Mouse (Mus musculus) pancreas, adult 10 weeks (tissue): ENCODE results near the gene Pcx. TPM values are rescaled to one million over a fixed set of nuclear protein-coding genes. Genes with fewer than 3 reads are reported as not detected.

Experiments used
- polyA plus RNA-seq: library from polyadenylated mRNA; stranded (reverse); fragments of 350-450 nt; fragmentation: Illumina TruSeq; extraction: RNeasy Lipid Tissue Mini Kit (QIAGEN cat#74804); gene quantifications from one replicate; pipeline ENCODE4 v1.2.3, GENCODE M21; 2015; ENCODE audit warnings: low read depth, low replicate concordance; ENCODE audit not compliant: insufficient read depth

Gene Pcx
- polyA plus RNA-seq = 13.1 TPM

DNA sequence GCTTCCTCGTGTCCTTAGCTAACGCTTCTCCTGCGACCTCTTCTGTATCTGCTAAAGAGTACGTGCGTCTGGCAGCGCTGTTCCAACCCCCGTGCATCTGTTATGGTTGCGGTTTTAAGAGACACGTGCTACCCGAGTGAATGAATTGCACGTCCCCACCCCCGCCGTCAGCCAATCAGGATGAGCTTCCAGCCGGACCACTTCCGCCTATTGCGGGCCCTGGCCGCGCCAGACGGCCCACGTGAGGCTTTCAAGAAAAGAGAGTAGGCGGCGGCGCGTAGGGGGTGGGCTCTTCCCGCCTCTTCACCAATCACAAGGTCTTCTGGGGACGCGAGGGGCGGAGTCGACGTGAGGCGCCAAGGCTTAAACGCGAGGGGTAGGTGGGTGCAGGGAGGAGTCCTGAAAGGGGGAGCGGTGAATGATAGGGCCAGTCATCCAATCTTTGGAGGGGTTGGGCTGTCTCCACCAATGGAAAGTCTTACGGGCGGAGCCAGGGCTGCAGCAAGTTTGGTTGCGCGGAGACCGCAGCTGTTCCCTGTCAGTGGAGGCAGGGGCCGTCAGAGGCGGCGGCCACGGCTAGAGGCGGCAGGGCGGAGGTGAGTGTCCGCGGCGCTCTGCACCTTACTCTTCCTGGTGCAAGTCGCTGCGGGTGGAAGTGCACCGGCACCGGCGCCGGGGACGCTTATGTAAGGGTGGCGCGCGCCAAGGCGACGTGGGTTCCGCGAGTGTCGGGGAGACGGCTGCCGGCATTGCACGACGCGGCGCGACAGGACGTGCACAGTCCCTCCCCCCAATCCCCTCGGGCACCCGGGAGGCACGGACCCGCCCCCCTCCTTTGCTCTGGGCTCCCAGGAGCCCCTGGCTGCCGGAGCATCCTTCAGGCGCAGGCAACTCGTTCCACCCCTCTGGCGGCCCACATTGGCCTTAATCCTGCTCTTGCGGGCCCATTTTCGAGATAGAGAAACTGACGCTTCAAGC lies at the start of gene Pcx:
Gene Pcx (plus strand): TSS at position 487 of the 978 bp plus-strand sequence.

DNA sequence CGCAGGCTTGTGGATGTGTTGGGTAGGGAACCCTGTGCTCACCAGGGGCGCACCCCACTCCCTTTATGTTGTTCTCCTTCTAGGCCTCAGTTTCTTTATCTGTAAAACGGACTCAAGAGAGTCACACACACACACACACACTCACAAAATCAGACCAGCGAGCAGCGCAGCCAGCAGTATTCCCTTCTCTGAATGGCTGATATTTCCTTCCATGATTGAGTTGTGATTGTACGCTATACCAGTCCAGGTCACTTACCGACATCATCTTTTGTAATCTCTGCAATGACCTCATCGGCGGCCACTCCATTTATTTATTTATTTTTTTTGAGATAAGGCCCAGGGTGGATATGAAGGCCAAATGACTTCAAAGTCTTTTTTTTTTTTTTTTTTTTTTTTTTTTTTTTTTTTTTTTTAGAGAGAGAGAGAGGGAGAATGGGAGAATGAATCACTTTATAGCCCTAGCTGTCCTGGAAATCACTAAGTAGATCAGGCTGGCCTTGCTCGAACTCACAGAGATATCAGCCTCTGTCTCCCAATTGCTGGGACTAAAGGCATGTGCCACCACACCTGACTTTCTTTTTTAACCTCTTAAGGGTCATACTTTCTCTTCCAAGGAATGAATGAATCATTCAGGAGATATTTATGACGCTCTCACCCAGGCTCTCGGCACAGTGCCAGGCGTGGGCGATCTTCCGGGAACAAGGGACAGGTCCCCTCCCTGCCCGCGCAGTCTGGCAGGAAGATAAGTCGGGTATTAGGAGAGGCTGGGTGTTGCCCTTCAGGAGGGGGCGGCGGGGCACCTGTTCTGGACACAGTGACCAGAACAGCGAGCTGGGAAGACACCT lies 32.7 kb upstream of the Pcx start, which contains the start of gene Syt12:
Gene Syt12 (minus strand): TSS at position 103 of the 845 bp plus-strand sequence.

DNA sequence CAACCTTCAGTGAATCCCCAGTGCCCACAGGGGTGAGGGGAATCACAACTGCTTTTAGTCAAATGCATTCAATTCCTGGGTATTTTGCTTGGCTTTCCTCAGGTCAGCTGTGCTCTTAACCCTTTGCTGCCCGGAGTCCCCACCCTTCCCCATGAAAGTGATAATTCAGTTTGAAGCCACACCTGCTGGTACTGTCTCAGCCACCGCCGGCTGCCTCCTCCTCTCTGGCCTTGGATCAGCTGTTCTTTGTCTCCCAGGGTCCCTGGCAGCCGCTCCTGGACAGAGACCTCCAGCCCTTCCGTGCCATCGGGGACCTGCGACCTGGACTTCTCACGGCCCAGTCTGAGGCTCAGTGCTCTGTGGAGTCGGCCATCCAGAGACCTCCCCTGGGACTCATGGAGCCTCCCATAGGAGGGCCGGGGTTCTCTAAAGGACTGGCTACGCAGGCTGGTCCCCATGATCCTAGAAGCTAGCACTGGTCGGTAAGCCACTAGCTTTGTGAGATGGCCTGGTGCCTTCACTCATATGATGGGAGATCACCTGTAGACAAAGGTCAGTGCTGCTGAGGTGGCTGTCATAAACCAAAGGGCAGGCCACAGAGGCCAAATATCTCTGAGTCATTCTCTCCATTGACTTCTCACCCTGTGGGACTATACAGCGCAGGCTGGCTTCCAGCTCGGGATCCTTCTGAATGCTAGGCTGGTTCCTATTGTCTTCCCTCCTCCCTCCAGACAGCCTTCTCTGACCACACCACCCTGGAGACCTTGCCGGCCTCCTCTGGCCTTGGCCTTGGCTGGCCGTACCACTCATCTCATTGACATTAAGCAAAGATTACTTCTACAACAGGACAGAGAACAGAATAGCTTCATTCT lies 12.0 kb upstream of the Pcx start, which contains the start of gene 2010003K11Rik:
Gene 2010003K11Rik (minus strand): TSS at position 522 of the 872 bp plus-strand sequence.

DNA sequence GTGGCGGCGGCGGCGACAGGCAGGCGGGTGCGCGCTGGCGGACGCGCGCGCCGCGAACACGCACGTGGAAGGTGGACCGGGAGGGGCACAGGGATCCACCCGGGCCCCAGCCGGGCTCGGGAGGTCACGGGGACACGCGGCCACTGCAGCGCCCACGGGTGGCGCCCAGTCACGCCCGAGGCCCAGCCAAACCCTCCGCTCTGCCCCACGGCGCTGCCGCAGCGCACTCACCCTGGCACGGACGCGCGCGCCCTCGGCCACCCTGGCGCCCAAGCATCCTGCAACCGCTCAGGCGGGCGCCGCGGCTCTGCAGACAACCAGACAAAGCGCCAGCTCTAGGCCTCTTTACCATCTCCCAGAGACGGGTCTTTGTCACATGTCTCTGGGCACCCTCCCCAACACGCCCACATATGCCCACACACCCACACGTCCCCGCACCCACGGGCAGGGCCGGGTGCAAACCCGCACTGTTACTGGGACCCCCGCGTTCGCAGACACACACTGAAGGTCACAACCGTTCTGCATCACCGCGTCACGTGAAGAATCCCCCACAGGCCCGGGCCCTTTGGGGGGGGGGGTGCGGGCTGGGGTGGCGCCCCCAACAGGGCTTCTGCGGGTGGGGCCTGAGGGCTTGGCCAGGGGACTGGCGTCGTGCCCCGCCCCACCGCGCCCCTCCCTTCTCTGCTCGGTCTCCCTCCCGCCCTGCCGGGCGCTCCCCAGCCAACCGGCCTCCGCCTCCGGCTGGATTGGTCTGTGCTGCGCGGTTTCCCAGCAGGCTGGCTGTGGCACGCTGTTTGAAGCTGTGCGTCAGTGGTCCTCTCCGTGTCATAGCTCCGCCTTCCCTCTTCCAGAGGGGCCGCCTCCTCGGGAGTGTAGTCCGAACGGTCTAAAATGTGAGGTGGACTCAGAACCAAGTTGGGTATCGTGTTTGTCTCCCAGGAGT lies 105.2 kb downstream of the Pcx start, which contains the start of gene Lrfn4:
Gene Lrfn4 (minus strand): TSS at position 517 of the 943 bp plus-strand sequence.

DNA sequence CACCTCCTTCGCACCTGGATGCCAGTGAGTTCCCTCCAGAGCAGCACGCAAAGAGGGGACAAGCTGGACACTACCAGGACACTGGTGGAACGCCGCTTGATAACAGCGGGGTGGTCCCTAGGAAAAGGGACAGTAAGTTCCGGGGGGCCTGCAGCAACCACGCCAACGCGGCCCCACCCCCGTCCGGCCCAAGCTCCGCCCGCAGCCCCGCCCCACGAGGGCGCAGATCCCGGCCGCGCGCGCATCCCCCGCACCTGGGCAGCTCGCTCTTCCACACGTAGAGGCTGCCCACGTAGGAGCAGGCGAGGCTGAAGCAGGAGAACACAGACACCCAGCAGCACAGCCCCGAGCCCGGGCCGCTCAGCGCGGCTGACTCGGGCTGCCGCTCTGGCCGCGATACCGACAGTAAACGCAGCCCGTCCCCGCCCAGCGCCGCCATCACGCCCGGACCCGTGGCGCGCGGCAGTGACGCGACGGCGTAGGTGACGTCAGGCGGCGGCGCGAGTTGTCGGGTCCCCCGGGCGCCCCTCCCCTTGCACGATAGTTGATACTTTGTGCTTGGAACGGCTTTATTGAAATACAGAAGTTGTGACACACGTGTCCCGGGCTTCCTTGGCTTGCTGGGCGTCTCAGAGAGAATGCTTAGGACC lies 115.0 kb downstream of the Pcx start, which contains the start of gene Rce1:
Gene Rce1 (minus strand): TSS at position 463 of the 650 bp plus-strand sequence.

Other genes with a start within 250 kb of the Pcx start
- gene Ssh3, start 241.3 kb upstream of the Pcx start, polyA plus RNA-seq = 23.7 TPM
- gene Ankrd13d, start 227.3 kb upstream of the Pcx start, polyA plus RNA-seq = 1.0 TPM
- gene Grk2, start 204.2 kb upstream of the Pcx start, polyA plus RNA-seq = 33.0 TPM
- gene Kdm2a, start 112.2 kb upstream of the Pcx start, polyA plus RNA-seq = 13.1 TPM
- 1.5 TPM for gene Rhod, start 71.0 kb upstream of the Pcx start, polyA plus RNA-seq
- 0.22 TPM for gene Syt12, start 33.0 kb upstream of the Pcx start, polyA plus RNA-seq
- not detected for gene 2010003K11Rik, start 11.9 kb upstream of the Pcx start, polyA plus RNA-seq
- gene Lrfn4, start 105.2 kb downstream of the Pcx start, polyA plus RNA-seq = 2.9 TPM
- gene Rce1, start 115.2 kb downstream of the Pcx start, polyA plus RNA-seq = 9.0 TPM
- gene Gm960, start 188.2 kb downstream of the Pcx start, polyA plus RNA-seq = not detected
- gene Sptbn2, start 200.7 kb downstream of the Pcx start, polyA plus RNA-seq = 1.9 TPM
- 4.6 TPM for gene Rbm4b, start 246.0 kb downstream of the Pcx start, polyA plus RNA-seq